Mouse (Mus musculus) midbrain, embryonic 12.5 days (tissue): ENCODE results near the gene Gm20388. TPM values are rescaled to one million over a fixed set of nuclear protein-coding genes. Genes with fewer than 3 reads are reported as not detected.

Experiments used
- ATAC-seq: fragments of 200-750 bp; cut with Nextera tagmentation; 2 replicates; pipeline ENCODE4 v1.8.0; 2017; ENCODE audit warnings: low read depth, moderate TSS enrichment, moderate library complexity; ENCODE audit not compliant: low FRiP score
- H3K27ac ChIP-seq: fragments of 300-500 bp; sonication (generic); replicated peaks from 2 replicates; pipeline ENCODE4 v1.5.1; 2016; ENCODE audit warnings: mild to moderate bottlenecking
- H3K27me3 ChIP-seq: fragments of 300-500 bp; sonication (generic); 2 replicates; pipeline ENCODE4 v1.6.1; 2016; ENCODE audit warnings: mild to moderate bottlenecking
- H3K36me3 ChIP-seq: fragments of 300-500 bp; sonication (generic); 2 replicates; pipeline ENCODE4 v1.6.1; 2016
- H3K4me1 ChIP-seq: fragments of 300-500 bp; sonication (generic); 2 replicates; pipeline ENCODE4 v1.6.1; 2016
- H3K4me2 ChIP-seq: fragments of 300-500 bp; sonication (generic); replicated peaks from 2 replicates; pipeline ENCODE4 v1.6.1; 2016; ENCODE audit warnings: mild to moderate bottlenecking, moderate library complexity
- H3K4me3 ChIP-seq: fragments of 300-500 bp; sonication (generic); 2 replicates; pipeline ENCODE4 v1.5.1; 2016; ENCODE audit warnings: mild to moderate bottlenecking
- H3K9ac ChIP-seq: fragments of 300-500 bp; sonication (generic); replicated peaks from 2 replicates; pipeline ENCODE4 v1.6.1; 2016; ENCODE audit warnings: mild to moderate bottlenecking, moderate library complexity
- H3K9me3 ChIP-seq: fragments of 300-500 bp; sonication (generic); 2 replicates; pipeline ENCODE4 v1.6.1; 2016; ENCODE audit warnings: mild to moderate bottlenecking
- WGBS: fragments of 180-500 bp; shearing (Covaris S2); methylation state at CpG from one replicate; pipeline ENCODE4 v1.1.7; 2016; 5-methylcytosine and 5-hydroxymethylcytosine counted together
- polyA plus RNA-seq: library from polyadenylated mRNA; unstranded; fragments of >200 nt; fragmentation: Nextera tagmentation; extraction: Ambion mirVana; gene quantifications from 2 replicates; pipeline ENCODE4 v1.2.1, GENCODE M21; 2016

The Gm20388 gene
- polyA plus RNA-seq, 1 experiment from 2014 or later, result not detected

GRCm38 (mm10) chr8:120693861-120694493 lies 783.3 kb downstream of the Gm20388 start:
- Histone ChIP-seq H3K9me3 (no peaks in the 10 kb centered on the region), H3K27ac (no peak overlapping the region), H3K36me3 (no peaks in the 10 kb centered on the region), H3K27me3 (no peaks in the 10 kb centered on the region), H3K4me2 (no peak overlapping the region), H3K4me1 (no peaks in the 10 kb centered on the region), H3K9ac (no peak overlapping the region), H3K4me3 (no peak overlapping the region)
- 57% methylated on average over 22 of the region's 22 CpGs for WGBS
- ATAC-seq, result no peak

DNA sequence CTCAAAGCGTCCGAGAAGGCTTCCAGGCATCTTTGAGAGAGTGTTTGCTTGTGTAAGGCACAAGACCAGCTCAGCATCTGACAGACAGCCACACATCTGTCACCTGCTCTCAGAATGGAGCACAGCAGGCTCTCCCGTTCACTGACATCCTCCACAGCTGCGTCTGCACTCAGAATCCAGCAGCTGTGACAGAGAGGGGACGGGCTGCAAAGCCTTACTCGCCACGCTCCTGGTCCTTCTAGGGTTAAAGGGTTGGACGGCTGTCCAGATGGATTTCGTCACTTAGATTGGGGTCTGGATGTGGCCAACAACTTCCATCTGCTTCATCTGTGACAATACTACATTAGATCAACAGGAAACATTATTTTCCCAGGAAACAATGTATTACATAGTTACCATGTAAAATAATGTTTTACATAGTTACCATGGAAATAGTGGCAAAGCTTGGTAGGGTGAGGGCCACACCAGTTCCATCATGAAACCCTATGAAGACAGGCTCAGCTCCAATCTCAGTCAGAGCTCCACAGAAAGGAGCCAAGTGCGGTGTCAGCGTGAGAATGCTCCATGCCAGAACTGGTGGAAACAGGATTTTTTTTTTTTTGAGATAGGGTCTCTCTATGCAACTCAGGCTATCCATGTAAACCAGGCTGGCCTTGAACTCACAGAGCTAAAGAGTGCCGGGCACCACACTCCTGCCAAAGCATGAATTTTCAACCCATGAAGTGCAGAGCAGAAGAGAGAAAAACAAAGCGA lies 785.9 kb downstream of the Gm20388 start:
- 66% methylated on average over 13 of the region's 13 CpGs for WGBS
- H3K27me3 ChIP-seq, result 0 out of 2 replicates have a peak, but pooled peaks cover 4% of the 10 kb centered on the region
- H3K4me3 ChIP-seq, result no peak overlapping the region
- H3K9me3 ChIP-seq, result no peaks in the 10 kb centered on the region
- no peak overlapping the region for H3K9ac ChIP-seq
- H3K27ac ChIP-seq, result no peak overlapping the region; the same call in 1 of the 2 replicates
- H3K4me1 ChIP-seq, result no peaks in the 10 kb centered on the region
- H3K4me2 ChIP-seq, result no peak overlapping the region
- no peak for ATAC-seq
- H3K36me3 ChIP-seq, result no peaks in the 10 kb centered on the region

DNA sequence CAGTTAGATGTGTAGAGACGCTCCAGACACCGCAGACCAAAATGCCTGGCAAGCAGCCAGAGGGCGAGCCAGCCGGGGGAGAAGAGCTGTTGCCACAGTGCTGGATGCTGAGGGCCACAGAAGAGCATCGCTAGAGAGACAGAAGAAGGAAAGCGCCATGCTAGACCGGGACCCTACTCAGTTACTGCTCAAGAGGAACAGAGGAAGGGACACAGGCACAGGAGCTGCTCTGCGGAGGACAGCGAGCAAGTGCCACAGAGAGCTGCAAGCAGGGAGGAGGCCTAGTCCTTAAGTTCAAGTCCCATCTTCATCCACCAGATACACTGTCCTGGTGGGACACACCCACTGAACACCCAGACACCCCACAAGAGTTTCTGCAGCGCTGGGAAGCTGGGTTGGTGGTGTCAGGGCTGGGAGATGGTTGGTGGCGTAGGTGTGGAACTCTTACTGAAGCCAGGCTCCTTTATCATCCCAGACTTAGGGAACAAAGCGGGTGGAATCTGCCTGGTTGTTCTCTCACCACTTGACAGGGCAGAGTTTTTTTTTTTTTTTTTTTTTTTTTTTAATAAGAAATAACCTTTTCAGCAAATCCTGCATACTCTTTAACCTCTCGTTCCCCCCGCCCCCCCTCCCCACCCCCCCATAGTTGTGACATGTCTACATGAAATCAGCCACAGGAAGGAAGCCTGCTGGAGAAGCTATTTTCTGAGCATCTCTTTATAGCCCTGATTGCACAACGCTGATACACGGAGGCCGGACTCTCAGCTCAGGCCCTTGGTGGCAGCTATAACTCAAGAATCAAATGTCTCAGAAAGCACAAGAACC lies 786.7 kb downstream of the Gm20388 start:
- Histone ChIP-seq H3K36me3 (no peaks in the 10 kb centered on the region), H3K4me1 (no peaks in the 10 kb centered on the region), H3K27ac (no peak overlapping the region), H3K9me3 (no peaks in the 10 kb centered on the region), H3K9ac (no peak overlapping the region), H3K4me2 (no peak overlapping the region), H3K4me3 (no peak overlapping the region), H3K27me3 (0 out of 2 replicates have a peak, but pooled peaks cover 4% of the 10 kb centered on the region)
- WGBS, result 88% methylated on average over 17 of the region's 17 CpGs
- no peak for ATAC-seq

GRCm38 (mm10) chr8:120697979-120698272 lies 787.3 kb downstream of the Gm20388 start:
- Histone ChIP-seq H3K4me2 (no peak overlapping the region), H3K9me3 (no peaks in the 10 kb centered on the region), H3K27ac (no peak overlapping the region), H3K4me1 (no peaks in the 10 kb centered on the region), H3K27me3 (0 out of 2 replicates have a peak, but pooled peaks cover 4% of the 10 kb centered on the region), H3K36me3 (no peaks in the 10 kb centered on the region), H3K9ac (no peak overlapping the region), H3K4me3 (no peak overlapping the region)
- ATAC-seq, result no peak

DNA sequence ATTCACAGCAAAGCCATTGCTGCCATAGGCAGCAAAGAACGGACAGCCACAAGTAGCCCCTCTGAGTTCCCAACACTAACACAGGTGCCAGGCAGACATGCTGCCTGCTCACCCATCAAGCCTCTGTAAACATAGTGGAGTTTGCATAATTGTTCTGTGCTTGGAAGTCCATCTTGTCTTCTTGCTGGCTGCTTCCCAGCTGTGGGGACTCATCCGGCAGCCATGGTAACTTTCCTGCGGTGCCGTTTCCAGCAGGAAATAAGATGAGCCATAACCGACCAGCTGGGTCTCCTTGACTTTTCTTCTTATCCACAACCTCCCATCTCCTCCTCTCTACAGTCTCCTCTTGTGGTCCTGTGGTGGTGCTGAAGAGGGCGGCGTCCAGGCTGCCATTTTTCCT lies 787.8 kb downstream of the Gm20388 start:
- H3K9ac ChIP-seq, result no peak overlapping the region
- no peak overlapping the region for H3K27ac ChIP-seq
- no peaks in the 10 kb centered on the region for H3K9me3 ChIP-seq
- WGBS, result 92% methylated on average over 7 of the region's 7 CpGs
- 0 out of 2 replicates have a peak, but pooled peaks cover 4% of the 10 kb centered on the region for H3K27me3 ChIP-seq
- no peak for ATAC-seq
- H3K4me3 ChIP-seq, result no peak overlapping the region
- H3K4me1 ChIP-seq, result no peaks in the 10 kb centered on the region
- H3K36me3 ChIP-seq, result no peaks in the 10 kb centered on the region
- H3K4me2 ChIP-seq, result no peak overlapping the region

DNA sequence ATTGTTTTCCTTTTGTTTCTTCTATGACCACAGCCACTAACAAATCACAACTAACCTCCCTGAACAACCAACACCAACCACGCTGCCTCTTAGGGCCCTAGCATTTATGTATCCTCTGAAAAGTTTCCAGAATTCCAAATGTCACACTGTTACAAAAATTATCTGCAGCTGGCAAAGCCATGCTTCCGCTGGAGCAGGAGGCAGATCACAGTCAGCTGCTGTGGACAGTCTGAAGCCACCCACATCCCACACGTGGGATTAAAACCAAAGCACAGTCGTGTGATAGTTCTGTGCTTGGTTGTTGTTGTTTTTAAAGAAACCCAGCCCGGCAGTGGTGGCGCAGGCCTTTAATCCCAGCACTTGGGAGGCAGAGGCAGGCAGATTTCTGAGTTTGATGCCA lies 788.4 kb downstream of the Gm20388 start:
- Histone ChIP-seq H3K4me2 (no peak overlapping the region), H3K36me3 (no peaks in the 10 kb centered on the region), H3K4me1 (no peaks in the 10 kb centered on the region), H3K27ac (no peak overlapping the region), H3K27me3 (peaks cover 5% of the 10 kb centered on the region; the same call in 1 of the 2 replicates), H3K9ac (no peak overlapping the region), H3K9me3 (no peaks in the 10 kb centered on the region), H3K4me3 (no peak overlapping the region)
- ATAC-seq, result no peak
- 82% methylated on average over 6 of the region's 6 CpGs for WGBS

DNA sequence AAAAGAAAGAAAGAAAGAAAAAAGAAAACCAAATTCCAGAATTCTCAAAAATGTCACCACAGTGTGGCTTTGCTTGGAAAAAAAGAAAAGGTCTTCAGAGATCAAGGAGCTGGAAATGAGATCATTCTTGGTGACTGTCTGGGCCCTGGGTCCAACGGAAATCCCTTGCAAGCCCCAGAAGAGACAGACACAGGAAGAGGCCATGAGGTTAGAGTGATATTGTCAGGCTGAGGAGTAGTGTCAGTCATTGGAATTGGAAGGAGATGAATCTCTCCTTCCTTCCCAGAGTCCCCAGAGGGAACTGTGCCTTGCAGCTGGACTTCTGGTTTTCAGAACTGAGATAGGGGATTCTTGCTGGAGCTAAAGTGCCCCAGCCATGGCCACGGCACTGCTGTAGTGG lies 788.9 kb downstream of the Gm20388 start:
- Histone ChIP-seq H3K9me3 (no peaks in the 10 kb centered on the region), H3K27me3 (peaks cover 7% of the 10 kb centered on the region; the same call in 1 of the 2 replicates), H3K4me3 (no peak overlapping the region), H3K9ac (no peak overlapping the region), H3K4me2 (no peak overlapping the region), H3K4me1 (no peaks in the 10 kb centered on the region), H3K27ac (no peak overlapping the region), H3K36me3 (no peaks in the 10 kb centered on the region)
- no peak for ATAC-seq
- WGBS, result 74% methylated on average over 2 of the region's 2 CpGs

- 81% methylated on average over 4 of the region's 4 CpGs for WGBS
- no peak for ATAC-seq
- Histone ChIP-seq H3K9me3 (no peaks in the 10 kb centered on the region), H3K36me3 (no peaks in the 10 kb centered on the region), H3K27ac (no peak overlapping the region), H3K27me3 (peaks cover 7% of the 10 kb centered on the region; the same call in 1 of the 2 replicates), H3K4me1 (no peaks in the 10 kb centered on the region), H3K9ac (no peak overlapping the region), H3K4me3 (no peak overlapping the region), H3K4me2 (no peak overlapping the region)
These were observed 789.4 kb downstream of the Gm20388 start for GRCm38 (mm10) chr8:120700053-120700452.

DNA sequence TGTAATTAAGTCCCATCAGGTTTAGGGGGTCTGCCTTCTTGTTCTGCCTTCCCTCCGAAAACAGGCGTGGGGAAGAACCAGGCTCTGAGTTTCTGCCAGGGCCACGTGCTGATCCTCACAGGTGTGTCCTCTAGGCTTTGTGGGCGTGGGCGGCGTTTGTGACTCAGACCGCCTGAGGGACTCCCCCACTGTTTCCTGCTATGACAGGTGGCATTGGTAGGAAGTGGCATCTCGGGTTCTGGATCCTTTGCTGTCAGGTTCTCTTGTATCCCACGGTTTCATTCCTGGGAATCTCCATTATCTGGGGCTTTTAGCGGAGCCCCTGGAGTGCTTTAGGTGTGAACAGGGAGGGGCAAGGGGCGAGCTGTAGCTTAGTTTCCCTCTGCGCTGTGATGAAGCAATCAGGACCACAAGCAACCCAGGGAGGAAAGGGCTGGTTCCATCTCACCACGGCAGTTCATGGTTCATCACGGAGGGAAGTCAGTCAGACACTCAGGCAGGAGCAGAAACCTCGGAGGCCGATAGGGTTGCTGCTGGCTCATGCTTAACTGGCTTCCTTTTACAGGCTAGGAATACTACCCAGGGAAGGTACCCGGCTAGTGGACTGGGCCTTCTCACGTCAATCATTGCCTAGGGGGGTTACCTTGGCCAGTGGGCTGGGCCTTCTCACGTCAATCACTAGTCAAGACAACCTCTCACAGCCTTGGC lies 791.3 kb downstream of the Gm20388 start:
- Histone ChIP-seq H3K27ac (no peak overlapping the region), H3K36me3 (no peaks in the 10 kb centered on the region), H3K4me2 (no peak overlapping the region), H3K9ac (no peak overlapping the region), H3K4me1 (no peaks in the 10 kb centered on the region), H3K4me3 (no peak overlapping the region), H3K27me3 (peaks cover 7% of the 10 kb centered on the region; the same call in 1 of the 2 replicates), H3K9me3 (no peaks in the 10 kb centered on the region)
- ATAC-seq, result no peak
- WGBS, result 73% methylated on average over 19 of the region's 19 CpGs

GRCm38 (mm10) chr8:120704203-120704602 lies 793.6 kb downstream of the Gm20388 start:
- Histone ChIP-seq H3K4me2 (no peak overlapping the region), H3K27ac (no peak overlapping the region), H3K36me3 (no peaks in the 10 kb centered on the region), H3K4me3 (no peak overlapping the region), H3K9ac (no peak overlapping the region), H3K27me3 (peaks cover 7% of the 10 kb centered on the region; the same call in 1 of the 2 replicates), H3K9me3 (no peaks in the 10 kb centered on the region), H3K4me1 (no peaks in the 10 kb centered on the region)
- WGBS, result 84% methylated on average over 9 of the region's 9 CpGs
- no peak for ATAC-seq

DNA sequence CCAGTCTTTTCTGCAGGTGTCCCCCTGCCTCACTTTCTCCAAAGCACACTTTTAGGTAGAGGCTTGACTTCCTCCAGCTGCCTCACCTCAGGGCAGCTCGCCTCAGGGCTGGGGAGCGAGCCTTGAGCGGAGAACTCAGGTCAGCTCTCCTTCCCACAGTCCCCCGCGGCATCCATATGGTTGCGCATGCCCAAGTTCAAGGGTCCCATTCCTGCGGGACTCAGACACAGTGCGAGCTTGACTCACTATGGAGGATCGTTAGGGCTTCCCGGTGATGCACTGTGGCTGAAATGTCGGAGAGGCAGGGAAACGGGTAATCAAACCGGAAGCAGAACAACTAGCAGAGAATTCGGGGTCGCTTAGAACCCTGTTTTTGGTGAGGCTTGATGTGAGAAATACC lies 794.5 kb downstream of the Gm20388 start:
- Histone ChIP-seq H3K4me2 (no peak overlapping the region), H3K9ac (no peak overlapping the region), H3K36me3 (no peaks in the 10 kb centered on the region), H3K27me3 (peaks cover 3% of the 10 kb centered on the region; the same call in 1 of the 2 replicates), H3K4me3 (no peak overlapping the region), H3K9me3 (no peaks in the 10 kb centered on the region), H3K4me1 (no peaks in the 10 kb centered on the region), H3K27ac (no peak overlapping the region)
- no peak for ATAC-seq
- WGBS, result 86% methylated on average over 15 of the region's 15 CpGs
